Mouse (Mus musculus): Measurements from ENCODE around the gene Ubl4b. TPM values are rescaled to one million over a fixed set of nuclear protein-coding genes. Genes with fewer than 3 reads are reported as not detected.
A peak's percentile ranks its signal among the peaks of the same experiment; 100 is the strongest.

Ubl4b gene
- polyA plus RNA-seq, 1 experiment from 2014 or later: not detected

DNA sequence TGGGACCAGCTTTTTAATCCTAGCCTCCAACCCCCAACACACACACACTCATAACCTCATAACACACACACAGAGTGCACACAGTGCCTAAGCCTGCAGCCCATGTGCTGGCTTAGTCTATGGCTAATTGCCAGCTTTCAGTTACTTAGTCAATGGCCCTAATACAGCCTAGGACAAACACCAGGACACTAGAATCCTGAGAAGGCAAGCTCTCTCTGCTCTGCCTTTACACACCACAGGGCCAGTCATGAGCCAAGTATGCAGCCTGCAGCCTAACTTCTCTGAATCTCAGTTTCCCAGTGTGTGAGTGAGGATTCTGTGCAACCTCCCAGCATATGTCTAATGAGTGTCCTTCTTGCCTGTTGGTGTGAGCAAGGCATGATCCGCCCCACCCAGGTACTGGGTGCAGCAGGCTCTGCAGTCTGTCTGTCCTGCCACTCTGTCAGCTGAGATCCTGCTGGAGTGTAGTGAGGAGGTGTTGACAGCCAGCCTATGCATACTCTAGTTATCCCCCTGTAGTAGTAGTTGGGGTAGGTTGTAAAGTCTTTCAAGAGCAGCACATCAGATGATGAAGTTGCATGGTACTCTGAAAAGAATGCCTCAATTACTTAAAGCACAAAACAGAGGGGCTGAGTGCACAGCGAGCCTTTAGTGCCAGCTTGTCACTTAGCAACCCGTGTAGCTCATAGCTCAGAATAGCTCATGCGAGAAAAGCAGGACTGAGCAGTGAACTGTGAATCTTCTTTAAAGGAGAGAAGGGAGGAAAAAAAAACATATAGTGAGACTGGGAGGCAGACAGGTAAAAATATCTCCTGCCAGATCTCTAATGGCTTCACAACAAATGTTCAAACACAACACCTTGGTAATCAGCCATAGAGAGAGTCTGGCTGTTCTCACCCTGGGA lies 49.2 kb downstream of the Ubl4b start:
- ATAC-seq (replicated peaks; ENCODE audit: low FRiP score): peak; percentile 86
- Histone ChIP-seq H3K4me2 (ENCODE audit: low read depth, low read length, severe bottlenecking) (peak overlapping the region; percentile 12; the same call in 1 of the 2 replicates), H3K4me1 (replicated peaks; ENCODE audit: control insufficient read depth, insufficient read depth, low read length) (peaks cover 12% of the 10 kb centered on the region), H3K9me3 (ENCODE audit: control insufficient read depth, low read length) (no peaks in the 10 kb centered on the region), H3K4me3 (ENCODE audit: low read depth, low read length) (no peak overlapping the region), H3K27ac (ENCODE audit: low read depth, low read length) (peak overlapping the region; percentile 58), H3K27me3 (ENCODE audit: control insufficient read depth, insufficient read depth, low read length) (no peaks in the 10 kb centered on the region), H3K36me3 (ENCODE audit: control insufficient read depth, insufficient read depth, low read length) (no peaks in the 10 kb centered on the region), H3K9ac (ENCODE audit: low read length) (no peak overlapping the region)
- 26% methylated on average over 4 of the region's 4 CpGs for WGBS
- DNase-seq (ENCODE audit: low spot score): peak; percentile 58

DNA sequence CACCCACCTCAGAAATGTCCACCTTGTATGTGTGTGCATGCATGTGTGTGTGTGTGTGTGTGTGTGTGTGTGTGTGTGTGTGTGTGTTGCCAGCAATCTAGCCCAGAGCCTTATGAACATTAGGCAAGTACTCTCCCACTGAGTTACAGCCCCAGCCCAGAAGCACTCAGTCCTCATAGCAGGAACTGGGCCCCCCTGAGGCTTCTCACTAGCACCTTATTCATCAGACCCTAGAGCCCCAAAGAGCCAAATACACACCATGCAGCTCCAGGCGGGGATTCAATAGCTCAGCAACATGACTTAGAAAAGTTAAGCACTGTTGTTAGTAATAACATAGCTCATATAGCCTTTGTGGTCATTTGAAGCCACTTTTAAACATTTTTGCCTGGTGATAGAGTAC lies 50.3 kb downstream of the Ubl4b start:
- no peaks in the 10 kb centered on the region for H3K9me3 ChIP-seq (ENCODE audit: control insufficient read depth, low read length)
- no peaks in the 10 kb centered on the region for H3K36me3 ChIP-seq (ENCODE audit: control insufficient read depth, insufficient read depth, low read length)
- no peak overlapping the region for H3K27ac ChIP-seq (ENCODE audit: low read depth, low read length)
- DNase-seq (ENCODE audit: low spot score) (no peak), ATAC-seq (replicated peaks; ENCODE audit: low FRiP score) (no peak)
- H3K27me3 ChIP-seq (ENCODE audit: control insufficient read depth, insufficient read depth, low read length): no peaks in the 10 kb centered on the region
- H3K9ac ChIP-seq (ENCODE audit: low read length): no peak overlapping the region
- peaks cover 10% of the 10 kb centered on the region for H3K4me1 ChIP-seq (replicated peaks; ENCODE audit: control insufficient read depth, insufficient read depth, low read length)
- H3K4me3 ChIP-seq (ENCODE audit: low read depth, low read length): no peak overlapping the region
- 50% methylated on average over 1 of the region's 1 CpGs for WGBS
- H3K4me2 ChIP-seq (ENCODE audit: low read depth, low read length, severe bottlenecking): no peak overlapping the region

DNA sequence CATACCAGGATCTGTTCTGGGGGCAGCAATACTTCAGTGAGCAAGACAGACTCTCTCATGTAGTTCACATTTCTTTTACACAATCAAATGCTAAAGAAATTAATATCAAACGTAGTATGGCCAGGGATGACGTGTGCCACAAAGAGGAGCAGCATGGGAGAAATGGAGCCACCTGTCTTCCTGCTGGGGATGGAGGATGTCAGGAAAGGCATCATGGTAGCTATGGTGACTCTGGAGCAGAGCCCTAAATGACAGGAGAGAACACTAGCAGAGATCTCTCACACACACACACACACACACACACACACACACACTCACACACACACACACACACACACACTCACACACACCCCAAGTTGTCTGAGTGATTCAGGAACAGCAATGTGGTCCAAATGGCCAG lies 51.2 kb downstream of the Ubl4b start:
- no peak overlapping the region for H3K4me3 ChIP-seq (ENCODE audit: low read depth, low read length)
- no peaks in the 10 kb centered on the region for H3K27me3 ChIP-seq (ENCODE audit: control insufficient read depth, insufficient read depth, low read length)
- ATAC-seq (replicated peaks; ENCODE audit: low FRiP score) (no peak), DNase-seq (ENCODE audit: low spot score) (no peak)
- H3K9me3 ChIP-seq (ENCODE audit: control insufficient read depth, low read length): no peaks in the 10 kb centered on the region
- H3K4me1 ChIP-seq (replicated peaks; ENCODE audit: control insufficient read depth, insufficient read depth, low read length): peaks cover 10% of the 10 kb centered on the region
- no peak overlapping the region for H3K27ac ChIP-seq (ENCODE audit: low read depth, low read length)
- no peak overlapping the region for H3K9ac ChIP-seq (ENCODE audit: low read length)
- WGBS: 92% methylated on average over 2 of the region's 2 CpGs
- H3K36me3 ChIP-seq (ENCODE audit: control insufficient read depth, insufficient read depth, low read length): no peaks in the 10 kb centered on the region
- H3K4me2 ChIP-seq (ENCODE audit: low read depth, low read length, severe bottlenecking): no peak overlapping the region

Other genes starting within 250 kb of the Ubl4b start
- 19.4 and 22.6 TPM in 2 replicates for gene Rbm15, start 221.4 kb downstream of the Ubl4b start, polyA plus RNA-seq (2014; fragmentation: Nextera tagmentation; extraction: Ambion mirVana)
- gene Kcnc4, start 95.5 kb downstream of the Ubl4b start, polyA plus RNA-seq (2014; fragmentation: Nextera tagmentation; extraction: Ambion mirVana): 0.28 and 0.39 TPM in 2 replicates
- 3.0 and 3.6 TPM in 2 replicates for gene Slc6a17, start 37.1 kb downstream of the Ubl4b start, polyA plus RNA-seq (2014; fragmentation: Nextera tagmentation; extraction: Ambion mirVana)
- gene Alx3, start 40.0 kb upstream of the Ubl4b start, polyA plus RNA-seq (2014; fragmentation: Nextera tagmentation; extraction: Ambion mirVana): 14.7 and 16.9 TPM in 2 replicates
- not detected in 2 replicates for gene Gm10961, start 76.2 kb upstream of the Ubl4b start, polyA plus RNA-seq (2014; fragmentation: Nextera tagmentation; extraction: Ambion mirVana)
- gene Strip1, start 76.6 kb upstream of the Ubl4b start, polyA plus RNA-seq (2014; fragmentation: Nextera tagmentation; extraction: Ambion mirVana): 92.2 and 100 TPM in 2 replicates
- 122 and 127 TPM in 2 replicates for gene Ahcyl1, start 141.5 kb upstream of the Ubl4b start, polyA plus RNA-seq (2014; fragmentation: Nextera tagmentation; extraction: Ambion mirVana)
- gene Csf1, start 205.4 kb upstream of the Ubl4b start, polyA plus RNA-seq (2014; fragmentation: Nextera tagmentation; extraction: Ambion mirVana): 6.0 and 8.1 TPM in 2 replicates